Mouse (Mus musculus): ENCODE measurements around the gene Nadsyn1.

Gene Nadsyn1

GRCm38 (mm10) chr7:143822375-143823265 is at the start of gene Nadsyn1, which contains the start of gene Dhcr7:
Gene Nadsyn1 (minus strand): TSS chr7:143822849.
Gene Dhcr7 (plus strand): TSS chr7:143823145.
- in situ Hi-C loops (cut with MboI; ENCODE audit: unreplicated experiment in 2 of 2) = loop anchor here (5.0 to 25.0 kb wide), 5 partner anchors 85 to 1090 kb away; partner anchors contain the start of genes LTO1 (in 1 of the 2) and Ppfia1 (in 1 of the 2)

- in situ Hi-C loops (cut with MboI; ENCODE audit: unreplicated experiment in 2 of 2) = no loop called here
These were observed 46.2 kb upstream of the Nadsyn1 start for GRCm38 (mm10) chr7:143868874-143869273.

DNA sequence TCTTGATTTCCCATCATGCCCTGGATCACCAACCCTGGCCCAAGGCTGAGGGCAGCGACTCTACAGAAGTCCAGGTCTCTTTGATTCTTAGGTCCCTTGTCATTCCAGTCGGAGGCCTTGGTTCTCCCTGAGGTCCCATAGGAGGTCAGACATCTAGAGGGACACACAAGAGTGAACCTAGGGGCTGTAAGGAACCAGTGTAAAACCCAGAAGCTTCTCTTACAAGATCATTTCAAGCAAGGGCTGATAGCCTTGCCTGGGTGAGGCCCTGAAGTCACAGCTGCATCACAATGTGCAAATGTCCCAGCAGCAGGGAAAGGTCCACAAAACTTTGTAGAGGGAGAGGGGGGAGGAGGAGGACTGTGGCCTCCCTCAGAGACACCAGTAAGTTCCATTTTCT is 43.9 kb upstream of the Nadsyn1 start, which contains the start of gene Gm498:
Gene Gm498 (plus strand): TSS at position 301 of the 400 bp plus-strand sequence.
- in situ Hi-C loops (cut with MboI; ENCODE audit: unreplicated experiment in 2 of 2) = no loop called here

DNA sequence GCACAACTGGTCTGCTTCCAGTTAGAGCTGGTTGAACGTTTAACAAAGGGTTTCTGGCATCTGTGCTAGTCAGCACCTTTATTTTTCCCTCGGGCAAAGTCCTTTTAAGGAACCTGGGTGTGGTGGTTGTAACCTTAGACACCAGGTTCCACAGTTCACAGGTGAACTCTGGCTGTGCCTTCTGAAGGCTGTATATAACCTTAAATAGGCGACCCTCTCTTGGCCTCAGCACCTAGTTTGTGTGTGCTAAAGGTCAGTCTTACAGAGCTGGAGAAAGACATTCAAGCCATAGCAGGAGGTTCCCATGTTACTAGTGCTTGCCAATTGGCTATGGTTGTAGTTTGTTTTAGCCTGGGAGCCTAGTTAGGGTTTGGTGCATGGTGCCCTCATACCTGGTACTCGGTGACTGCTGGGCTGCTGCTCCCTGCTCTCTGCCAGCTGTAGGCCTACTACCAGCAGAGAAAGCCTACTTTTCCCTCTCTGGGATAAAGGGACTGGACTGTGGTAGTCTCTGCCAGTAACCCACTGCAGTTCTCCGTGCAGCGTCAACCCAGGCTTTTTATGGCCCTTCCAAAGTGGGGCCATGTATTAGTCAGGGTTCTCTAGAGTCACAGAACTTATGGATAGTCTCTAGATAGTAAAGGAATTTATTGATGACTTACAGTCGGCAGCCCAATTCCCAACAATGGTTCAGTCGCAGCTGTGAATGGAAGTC is 26.3 kb upstream of the Nadsyn1 start:
- in situ Hi-C loops (cut with MboI; ENCODE audit: unreplicated experiment in 2 of 2) = loop anchor here (25.0 kb wide), 3 partner anchors 588 to 1937 kb away; partner anchors contain the start of genes LTO1 (in 1 of the 2) and Tollip (in 1 of the 2)

DNA sequence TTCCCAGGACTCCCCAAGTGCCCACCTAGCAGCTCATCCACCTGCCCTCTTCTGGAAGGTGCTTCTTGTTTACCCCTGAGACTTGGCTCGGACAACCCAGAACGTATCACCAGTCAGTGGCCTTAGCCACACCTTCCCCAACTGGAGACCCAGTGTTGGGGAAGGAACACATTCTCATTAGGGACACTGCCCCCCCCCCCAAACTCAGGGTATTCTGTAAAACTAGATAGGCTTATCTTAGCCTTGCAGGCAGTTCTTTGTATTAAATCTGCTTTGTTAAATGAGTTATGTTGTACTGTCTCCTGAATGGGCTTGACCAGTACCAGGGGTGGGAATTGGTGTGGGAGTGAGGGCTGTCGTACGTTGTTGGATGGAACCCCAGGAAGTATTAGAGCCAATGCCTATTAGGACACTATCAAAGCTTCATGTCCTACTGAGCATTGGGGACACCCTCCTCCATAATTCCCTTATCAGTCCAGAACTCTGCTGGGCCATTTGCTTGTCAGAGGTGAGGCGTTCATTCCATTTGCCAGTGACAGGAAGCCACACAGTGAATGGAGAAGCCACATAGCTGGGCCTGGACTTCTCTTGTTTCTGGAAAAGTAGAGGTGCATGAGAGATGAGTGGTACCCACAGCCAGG is 25.6 kb upstream of the Nadsyn1 start:
- in situ Hi-C loops (cut with MboI; ENCODE audit: unreplicated experiment in 2 of 2) = loop anchor here (25.0 kb wide), 3 partner anchors 589 to 1936 kb away; partner anchors contain the start of genes LTO1 (in 1 of the 2) and Tollip (in 1 of the 2)

DNA sequence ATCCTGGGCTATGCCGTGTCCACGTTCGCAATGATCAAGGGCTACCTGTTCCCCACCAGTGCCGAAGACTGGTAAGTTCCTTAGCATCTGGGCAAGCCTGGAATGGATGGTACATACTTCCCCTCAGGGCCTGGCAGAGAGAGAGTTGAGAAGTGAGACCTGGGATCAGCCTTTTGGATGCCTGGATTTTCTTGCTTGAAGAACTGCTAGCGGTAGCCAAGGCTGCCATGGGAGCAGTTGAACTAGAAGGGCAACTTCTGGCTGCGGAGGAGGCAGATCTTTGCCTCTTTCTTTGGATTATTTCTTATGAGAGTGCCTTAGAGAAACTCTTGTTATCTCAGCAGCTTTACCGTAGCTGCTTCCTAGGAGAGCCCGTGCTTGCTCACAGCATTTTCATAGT is 18.7 kb upstream of the Nadsyn1 start:
- in situ Hi-C loops (cut with MboI; ENCODE audit: unreplicated experiment in 2 of 2) = loop anchor here (25.0 kb wide), 3 partner anchors 596 to 1929 kb away; partner anchors contain the start of genes LTO1 (in 1 of the 2) and Tollip (in 1 of the 2)

GRCm38 (mm10) chr7:143840121-143840520 is 17.5 kb upstream of the Nadsyn1 start:
- in situ Hi-C loops (cut with MboI; ENCODE audit: unreplicated experiment in 2 of 2) = loop anchor here (25.0 kb wide), 3 partner anchors 597 to 1928 kb away; partner anchors contain the start of genes LTO1 (in 1 of the 2) and Tollip (in 1 of the 2)

- in situ Hi-C loops (cut with MboI; ENCODE audit: unreplicated experiment in 2 of 2) = loop anchor here (10.0 to 25.0 kb wide), 4 partner anchors 599 to 1926 kb away; partner anchors contain the start of genes Fadd (in 2 of the 2), LTO1 (in 1 of the 2) and Tollip (in 1 of the 2)
These were observed 15.2 kb upstream of the Nadsyn1 start for GRCm38 (mm10) chr7:143837705-143838358.

DNA sequence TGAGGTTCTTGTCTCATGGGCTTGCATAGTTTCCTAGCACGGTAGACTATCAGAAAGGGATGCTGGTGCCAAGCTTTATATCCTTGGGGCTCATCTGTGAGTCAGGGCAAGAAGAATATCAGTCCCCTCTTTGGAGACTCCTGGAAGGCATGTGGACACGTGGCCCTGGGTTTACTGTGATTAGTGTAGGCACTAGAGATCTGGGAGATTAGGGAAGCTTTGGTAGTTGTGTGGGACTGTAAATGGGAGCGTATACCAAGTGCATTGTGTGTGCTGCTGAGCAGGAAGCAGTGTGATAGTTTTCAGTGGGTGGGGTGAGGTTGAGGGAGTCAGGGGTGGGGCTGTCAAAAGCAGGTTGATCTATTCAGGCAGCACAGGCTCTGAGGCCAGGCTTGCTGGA is 12.3 kb upstream of the Nadsyn1 start:
- in situ Hi-C loops (cut with MboI; ENCODE audit: unreplicated experiment in 2 of 2) = loop anchor here (10.0 to 25.0 kb wide), 4 partner anchors 602 to 1923 kb away; partner anchors contain the start of genes Fadd (in 2 of the 2), LTO1 (in 1 of the 2) and Tollip (in 1 of the 2)

DNA sequence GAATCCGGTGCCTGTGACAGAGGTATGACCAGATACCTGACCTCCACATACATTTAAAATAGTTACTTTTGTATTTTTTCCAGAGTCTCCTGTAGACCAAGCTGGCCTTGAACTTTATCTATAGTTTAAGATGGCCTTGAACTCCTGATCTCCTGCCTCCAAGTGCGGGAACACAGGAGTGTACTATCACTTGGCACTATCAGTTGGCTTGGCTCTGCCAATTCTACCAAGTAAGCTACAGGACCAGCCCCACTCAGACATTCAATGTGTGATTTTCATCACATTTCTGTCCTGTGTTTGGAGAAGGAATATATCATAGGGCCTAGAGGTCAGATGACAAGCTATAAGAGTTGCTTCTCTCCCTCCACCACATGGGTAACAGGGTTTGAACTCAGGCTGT is 11.7 kb upstream of the Nadsyn1 start:
- in situ Hi-C loops (cut with MboI; ENCODE audit: unreplicated experiment in 2 of 2) = loop anchor here (10.0 to 25.0 kb wide), 4 partner anchors 603 to 1922 kb away; partner anchors contain the start of genes Fadd (in 2 of the 2), LTO1 (in 1 of the 2) and Tollip (in 1 of the 2)

GRCm38 (mm10) chr7:143833581-143834190 is 11.0 kb upstream of the Nadsyn1 start:
- in situ Hi-C loops (cut with MboI; ENCODE audit: unreplicated experiment in 2 of 2) = loop anchor here (10.0 to 25.0 kb wide), 4 partner anchors 604 to 1921 kb away; partner anchors contain the start of genes Fadd (in 2 of the 2), LTO1 (in 1 of the 2) and Tollip (in 1 of the 2)

DNA sequence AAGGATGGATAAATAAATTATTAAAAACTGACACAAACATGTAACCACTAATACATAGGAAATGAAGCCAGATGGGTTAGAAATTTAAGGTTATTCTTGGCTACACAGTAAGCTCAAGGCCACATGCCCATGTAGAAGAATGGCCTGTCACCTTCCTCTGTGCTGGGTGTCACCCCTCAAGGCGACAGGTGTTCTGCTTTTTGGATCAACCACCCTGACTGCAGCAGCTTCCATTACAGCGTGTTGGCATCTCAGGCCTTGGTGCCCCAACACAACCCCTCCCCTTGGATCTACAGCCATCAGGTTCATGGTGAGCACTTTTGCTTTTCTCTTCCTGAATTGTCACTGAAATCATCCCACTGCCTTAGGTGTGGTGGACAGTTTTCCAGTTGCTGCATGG is 10.0 kb upstream of the Nadsyn1 start:
- in situ Hi-C loops (cut with MboI; ENCODE audit: unreplicated experiment in 2 of 2) = loop anchor here (10.0 to 25.0 kb wide), 4 partner anchors 605 to 1920 kb away; partner anchors contain the start of genes Fadd (in 2 of the 2), LTO1 (in 1 of the 2) and Tollip (in 1 of the 2)

- in situ Hi-C loops (cut with MboI; ENCODE audit: unreplicated experiment in 2 of 2) = loop anchor here (10.0 to 25.0 kb wide), 4 partner anchors 605 to 1920 kb away; partner anchors contain the start of genes Fadd (in 2 of the 2), LTO1 (in 1 of the 2) and Tollip (in 1 of the 2)
These were observed 9.5 kb upstream of the Nadsyn1 start for GRCm38 (mm10) chr7:143832196-143832595.

- in situ Hi-C loops (cut with MboI; ENCODE audit: unreplicated experiment in 2 of 2) = loop anchor here (10.0 to 25.0 kb wide), 4 partner anchors 607 to 1918 kb away; partner anchors contain the start of genes Fadd (in 2 of the 2), LTO1 (in 1 of the 2) and Tollip (in 1 of the 2)
These were observed 7.8 kb upstream of the Nadsyn1 start for GRCm38 (mm10) chr7:143830399-143830798.

DNA sequence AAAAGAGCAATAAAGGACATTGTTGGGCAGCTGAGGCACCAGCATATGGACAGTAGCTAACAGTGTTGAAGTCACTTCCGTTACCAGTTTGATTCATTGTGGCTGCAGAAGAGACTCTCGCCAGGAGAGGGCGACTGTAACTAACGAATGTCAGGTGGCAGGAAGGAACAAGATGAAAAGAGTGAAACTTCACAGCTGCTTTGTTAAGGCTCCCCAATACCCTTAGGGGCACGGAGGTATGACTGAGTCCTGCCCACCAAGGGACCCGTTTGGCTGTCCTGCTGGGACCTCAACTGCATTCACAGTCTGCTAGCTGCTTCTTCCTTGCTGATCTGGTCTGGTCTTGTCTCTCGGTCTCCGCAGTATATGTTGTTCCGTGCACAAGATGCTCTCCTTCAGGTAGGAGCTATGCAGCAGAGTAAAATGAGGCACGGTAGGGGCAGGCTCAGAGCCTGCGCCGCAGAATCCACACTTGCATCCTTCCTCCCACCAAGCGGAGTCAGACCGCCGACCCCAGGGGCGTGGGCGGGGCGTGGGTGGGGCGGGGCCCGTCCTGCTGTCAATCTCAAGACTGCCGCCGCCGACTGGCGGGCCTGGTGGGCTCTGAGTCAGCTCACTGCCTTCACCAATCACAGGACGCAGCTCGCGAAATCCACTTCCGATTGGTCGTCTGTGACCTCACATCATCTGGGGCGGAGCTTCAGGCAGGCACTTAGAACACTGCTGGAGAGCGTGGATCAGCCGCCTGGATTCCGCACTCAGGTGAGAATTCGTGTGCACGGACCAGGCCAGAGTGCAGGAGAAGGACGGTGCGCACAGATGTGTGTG is 7.1 kb upstream of the Nadsyn1 start:
- in situ Hi-C loops (cut with MboI; ENCODE audit: unreplicated experiment in 2 of 2) = loop anchor here (10.0 to 25.0 kb wide), 7 partner anchors 245 to 1917 kb away; partner anchors contain the start of genes Fadd (in 2 of the 2), LTO1 (in 1 of the 2), Ppfia1 (in 1 of the 2) and Tollip (in 1 of the 2)

GRCm38 (mm10) chr7:143826985-143827384 is 4.3 kb upstream of the Nadsyn1 start:
- in situ Hi-C loops (cut with MboI; ENCODE audit: unreplicated experiment in 2 of 2) = loop anchor here (10.0 to 25.0 kb wide), 6 partner anchors 248 to 1915 kb away; partner anchors contain the start of genes LTO1 (in 1 of the 2), Ppfia1 (in 1 of the 2) and Tollip (in 1 of the 2)

DNA sequence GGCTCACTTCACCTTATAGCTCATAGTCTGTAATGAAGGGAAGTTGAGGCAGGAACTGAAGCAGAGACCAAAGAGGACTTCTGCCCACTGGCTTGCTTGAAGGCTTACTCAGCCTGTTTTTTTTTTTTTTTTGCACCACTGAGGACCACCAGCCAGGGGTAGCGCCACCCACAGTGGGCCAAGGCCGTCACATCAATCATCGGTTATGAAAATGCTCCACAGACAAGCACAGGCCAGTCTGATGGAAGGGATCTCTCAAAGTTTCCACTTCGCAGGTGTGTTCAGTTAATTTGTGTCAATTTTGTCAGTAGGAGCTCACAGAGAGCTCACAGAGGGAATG is 587 bp upstream of the Nadsyn1 start:
- in situ Hi-C loops (cut with MboI; ENCODE audit: unreplicated experiment in 2 of 2) = loop anchor here (5.0 to 25.0 kb wide), 5 partner anchors 84 to 1089 kb away; partner anchors contain the start of genes LTO1 (in 1 of the 2) and Ppfia1 (in 1 of the 2)

Data from v-Abl transformed pro-B cells (cell line).